Mouse (Mus musculus) lung, postnatal 0 days (tissue): ENCODE results near the gene Naf1. TPM values are rescaled to one million over a fixed set of nuclear protein-coding genes. Genes with fewer than 3 reads are reported as not detected.

Experiments
- ATAC-seq: fragments of 200-750 bp; cut with Nextera tagmentation; 2 replicates; pipeline ENCODE4 v1.8.0; 2017; ENCODE audit warnings: moderate library complexity
- DNase-seq: peaks from one replicate; pipeline ENCODE4 v3.0.0-alpha.2; 2016; ENCODE audit warnings: low spot score
- H3K27ac ChIP-seq: fragments of 300-500 bp; sonication (generic); 2 replicates; pipeline ENCODE4 v1.5.1; 2014; ENCODE audit warnings: antibody characterized with exemption, mild to moderate bottlenecking, low read length, mixed read lengths
- H3K27me3 ChIP-seq: fragments of 300-500 bp; sonication (generic); replicated peaks from 2 replicates; pipeline ENCODE4 v1.6.1; 2014; ENCODE audit warnings: low read length, mixed read lengths; ENCODE audit not compliant: insufficient read depth
- H3K36me3 ChIP-seq: fragments of 300-500 bp; sonication (generic); 2 replicates; pipeline ENCODE4 v1.6.1; 2014; ENCODE audit warnings: low read length, mixed read lengths; ENCODE audit not compliant: insufficient read depth
- H3K4me1 ChIP-seq: fragments of 300-500 bp; sonication (generic); 2 replicates; pipeline ENCODE4 v1.6.1; 2014; ENCODE audit warnings: antibody characterized with exemption, low read depth, low read length, mixed read lengths; ENCODE audit not compliant: insufficient read depth
- H3K4me2 ChIP-seq: fragments of 300-500 bp; sonication (generic); replicated peaks from 2 replicates; pipeline ENCODE4 v1.6.1; 2014; ENCODE audit warnings: low read depth, mild to moderate bottlenecking, low read length, moderate library complexity, mixed read lengths
- H3K4me3 ChIP-seq: fragments of 300-500 bp; sonication (generic); 2 replicates; pipeline ENCODE4 v1.5.1; 2014; ENCODE audit warnings: low read depth, low read length
- H3K9ac ChIP-seq: fragments of 300-500 bp; sonication (generic); replicated peaks from 2 replicates; pipeline ENCODE4 v1.6.1; 2014; ENCODE audit warnings: low read depth, mild to moderate bottlenecking
- H3K9me3 ChIP-seq: fragments of 300-500 bp; sonication (generic); 2 replicates; pipeline ENCODE4 v1.6.1; 2016; ENCODE audit warnings: low read length, mixed read lengths
- CTCF ChIP-seq: IDR thresholded peaks from 2 replicates; pipeline ENCODE4 v1.5.1; 2016; ENCODE audit warnings: antibody characterized with exemption, mild to moderate bottlenecking
- EP300 ChIP-seq: IDR thresholded peaks from 2 replicates; pipeline ENCODE4 v1.6.1; 2016; ENCODE audit warnings: antibody characterized with exemption, mild to moderate bottlenecking, control low read depth
- WGBS: fragments of 180-500 bp; shearing (Covaris S2); extraction: QIAGEN DNeasy Blood & Tissue Kit; methylation state at CpG from one replicate; pipeline ENCODE4 v1.1.7; 2014; 5-methylcytosine and 5-hydroxymethylcytosine counted together
- polyA plus RNA-seq: library from polyadenylated mRNA; unstranded; fragments of >200 nt; fragmentation: Nextera tagmentation; extraction: Ambion mirVana; gene quantifications from 2 replicates; pipeline ENCODE4 v1.2.1, GENCODE M21; 2015

The Naf1 gene
- polyA plus RNA-seq, 1 experiment from 2014 or later, result 2.8 TPM

- TF ChIP-seq CTCF, result peak; percentile 60
- no peak for TF ChIP-seq EP300
- H3K27me3 ChIP-seq, result no peaks in the 10 kb centered on the region
- H3K9me3 ChIP-seq, result no peaks in the 10 kb centered on the region
- no peaks in the 10 kb centered on the region for H3K36me3 ChIP-seq
- no peak overlapping the region for H3K4me2 ChIP-seq
- no peak overlapping the region for H3K4me3 ChIP-seq
- H3K27ac ChIP-seq, result no peak overlapping the region
- DNase-seq, result no peak
- 59% methylated on average over 14 of the region's 14 CpGs for WGBS
- no peak for ATAC-seq
- H3K4me1 ChIP-seq, result no peaks in the 10 kb centered on the region
- H3K9ac ChIP-seq, result no peak overlapping the region
Observed at GRCm38 (mm10) chr8:66913616-66914536, 53.9 kb downstream of the Naf1 start.

DNA sequence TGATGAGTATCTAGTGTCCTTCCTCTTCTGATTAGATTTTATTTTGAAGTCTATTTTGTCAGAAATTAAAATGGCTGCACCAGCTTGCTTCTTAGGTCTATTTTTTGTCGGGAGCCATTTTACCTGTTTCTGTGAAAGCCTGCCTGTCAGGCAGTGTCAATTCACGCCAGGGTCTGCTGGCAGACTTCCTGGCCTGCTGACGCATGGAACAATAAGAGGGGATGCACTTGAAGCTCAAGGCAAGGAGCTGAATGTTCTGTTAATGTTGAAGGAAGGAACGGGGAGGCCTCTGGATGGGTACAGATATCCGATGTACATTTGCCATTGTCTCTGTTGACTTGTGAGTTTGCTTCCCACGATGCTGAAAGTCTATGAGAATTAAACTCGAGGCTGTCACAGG is 56.0 kb downstream of the Naf1 start:
- Histone ChIP-seq H3K9ac (no peak overlapping the region), H3K9me3 (no peaks in the 10 kb centered on the region), H3K4me2 (no peak overlapping the region), H3K36me3 (no peaks in the 10 kb centered on the region), H3K27me3 (no peaks in the 10 kb centered on the region), H3K4me3 (no peak overlapping the region), H3K4me1 (no peaks in the 10 kb centered on the region), H3K27ac (no peak overlapping the region)
- TF ChIP-seq EP300 (no peak), CTCF (no peak)
- ATAC-seq (no peak), DNase-seq (no peak)
- WGBS, result 40% methylated on average over 7 of the region's 7 CpGs

DNA sequence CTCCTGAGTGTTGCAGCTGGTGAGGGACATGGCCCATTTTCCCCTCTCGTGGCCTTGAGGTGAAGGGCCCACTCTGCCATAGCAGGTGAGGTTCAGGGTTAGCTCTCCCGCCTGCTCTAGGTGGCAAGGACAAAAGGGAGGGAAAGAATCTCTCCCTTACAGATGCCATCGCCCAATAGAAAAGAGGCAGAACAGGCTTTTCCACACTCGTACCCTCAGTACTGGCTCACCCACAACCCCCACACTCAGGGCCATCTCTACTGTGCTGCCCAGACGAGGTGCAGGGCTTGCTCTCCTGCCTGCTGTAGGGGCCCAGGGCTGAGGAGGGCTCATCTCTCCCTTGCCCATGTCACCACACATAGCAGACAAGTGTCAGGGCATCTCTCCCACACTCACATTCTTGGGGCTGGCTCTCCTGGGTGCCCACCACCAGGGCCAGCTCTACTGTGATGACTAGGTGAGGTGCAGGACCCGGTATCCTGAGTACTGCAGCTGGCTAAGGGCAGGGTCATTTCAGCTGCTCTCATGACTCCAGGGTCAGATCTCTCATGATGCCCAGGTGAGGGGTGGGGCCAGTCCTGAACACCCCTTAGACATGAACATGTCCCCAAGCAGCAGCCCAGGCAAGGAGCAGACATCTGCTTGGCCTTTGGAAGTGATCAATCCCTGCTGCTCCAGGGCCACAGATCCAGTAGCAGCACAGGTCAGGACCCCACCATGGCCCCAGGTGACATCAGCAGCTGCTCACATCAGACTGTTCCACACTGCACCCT is 57.9 kb downstream of the Naf1 start:
- DNase-seq, result no peak
- no peaks in the 10 kb centered on the region for H3K9me3 ChIP-seq
- no peak for TF ChIP-seq EP300
- no peak for TF ChIP-seq CTCF
- no peaks in the 10 kb centered on the region for H3K27me3 ChIP-seq
- no peak overlapping the region for H3K4me3 ChIP-seq
- no peak overlapping the region for H3K9ac ChIP-seq
- no peak overlapping the region for H3K4me2 ChIP-seq
- H3K4me1 ChIP-seq, result no peaks in the 10 kb centered on the region
- H3K36me3 ChIP-seq, result no peaks in the 10 kb centered on the region
- ATAC-seq, result no peak
- no peak overlapping the region for H3K27ac ChIP-seq
- 41% methylated on average over 6 of the region's 6 CpGs for WGBS

DNA sequence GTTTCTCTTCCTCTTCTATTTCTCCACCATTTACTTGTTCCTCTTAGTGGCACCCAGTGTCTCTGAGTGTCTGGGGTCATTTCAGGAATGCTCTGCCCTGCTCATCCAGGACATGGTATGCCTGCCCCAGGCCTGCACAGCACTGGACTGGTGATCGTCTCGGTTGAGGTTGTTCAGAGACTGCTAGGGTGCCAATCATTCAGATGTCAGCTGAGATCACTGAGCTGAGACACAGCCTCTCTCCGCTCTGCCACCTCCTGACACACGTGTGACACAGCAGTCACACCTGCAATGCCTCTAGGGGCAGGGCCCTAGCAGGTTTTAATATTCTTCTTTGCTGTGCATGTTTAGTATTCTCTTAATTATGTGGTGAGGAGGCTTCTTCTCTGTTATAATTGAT is 58.5 kb downstream of the Naf1 start:
- no peak for DNase-seq
- Histone ChIP-seq H3K4me2 (no peak overlapping the region), H3K27me3 (no peaks in the 10 kb centered on the region), H3K4me3 (no peak overlapping the region), H3K9ac (no peak overlapping the region), H3K27ac (no peak overlapping the region), H3K9me3 (no peaks in the 10 kb centered on the region), H3K36me3 (no peaks in the 10 kb centered on the region), H3K4me1 (no peaks in the 10 kb centered on the region)
- TF ChIP-seq EP300 (no peak), CTCF (no peak)
- 62% methylated on average over 4 of the region's 4 CpGs for WGBS
- no peak for ATAC-seq

DNA sequence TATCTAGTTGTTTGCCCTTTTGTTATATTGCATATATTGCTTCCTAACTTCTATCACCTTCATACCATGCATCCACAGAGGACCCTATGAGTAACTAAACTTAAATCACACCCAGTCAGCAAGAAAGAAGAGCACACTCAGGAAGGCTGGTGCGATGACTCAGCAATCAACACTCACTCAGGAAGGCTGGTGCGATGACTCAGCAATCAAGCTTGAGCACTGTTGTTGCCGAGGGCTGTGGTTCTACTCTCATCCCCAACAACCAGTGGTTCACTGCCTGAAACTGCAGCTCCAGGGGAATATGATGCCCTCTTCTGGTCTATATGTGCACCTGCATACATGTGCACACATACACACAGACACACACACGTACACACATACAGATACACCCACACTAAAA is 73.7 kb downstream of the Naf1 start:
- Histone ChIP-seq H3K9me3 (no peaks in the 10 kb centered on the region), H3K4me3 (no peak overlapping the region), H3K4me2 (no peak overlapping the region), H3K4me1 (no peaks in the 10 kb centered on the region), H3K9ac (no peak overlapping the region), H3K27ac (no peak overlapping the region), H3K36me3 (no peaks in the 10 kb centered on the region), H3K27me3 (no peaks in the 10 kb centered on the region)
- no peak for ATAC-seq
- no peak for DNase-seq
- 85% methylated on average over 4 of the region's 4 CpGs for WGBS
- no peak for TF ChIP-seq EP300

DNA sequence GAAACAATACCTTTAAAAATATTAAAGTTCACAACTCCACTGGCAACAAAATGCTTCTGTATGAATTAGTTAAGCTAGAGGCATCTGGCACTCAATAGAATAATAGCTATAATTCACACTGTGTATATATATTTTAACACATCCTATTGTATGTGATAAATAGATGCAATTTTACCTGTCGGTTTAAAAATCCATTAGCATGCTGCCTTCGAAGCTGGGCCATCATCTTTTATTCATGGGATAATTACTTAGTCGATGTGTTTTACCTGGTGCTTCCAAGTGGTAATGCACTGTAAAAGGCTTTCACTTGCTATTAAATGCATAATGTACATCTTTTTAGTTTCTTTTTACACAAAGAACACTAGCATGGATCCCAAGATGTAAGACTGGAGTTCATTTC is 76.2 kb downstream of the Naf1 start:
- 79% methylated on average over 3 of the region's 3 CpGs for WGBS
- Histone ChIP-seq H3K27me3 (no peaks in the 10 kb centered on the region), H3K9me3 (no peaks in the 10 kb centered on the region), H3K4me3 (no peak overlapping the region), H3K4me2 (no peak overlapping the region), H3K9ac (no peak overlapping the region), H3K27ac (no peak overlapping the region), H3K36me3 (no peaks in the 10 kb centered on the region), H3K4me1 (no peaks in the 10 kb centered on the region)
- DNase-seq, result no peak
- TF ChIP-seq EP300 (no peak), CTCF (no peak)
- no peak for ATAC-seq

Other genes starting within 250 kb of the Naf1 start
- gene Npy5r, start 172.1 kb upstream of the Naf1 start, polyA plus RNA-seq, result not detected in 2 replicates
- gene Npy1r, start 163.0 kb upstream of the Naf1 start, polyA plus RNA-seq, result 0.20 and 0.30 TPM in 2 replicates